ENCODE assay signal across 30 mouse cellular contexts in genomic region chr16:92267861-92268260, GRCm38 (mm10). TPM values are rescaled to one million over a fixed set of nuclear protein-coding genes. Genes with fewer than 3 reads are reported as not detected.
DNase-seq lines count a peak whose midpoint lies in the region.
"Had no signal": no experiment of that assay in that cellular context is flagged by ENCODE, and none has a peak within 500 bp of the region (broad histone marks: within the 10 kb centered on the region; RNA-seq: fewer than 3 reads in every experiment).

No protein-coding gene starts in this region.

- H3K4me3 ChIP-seq in limb, embryonic 10.5 days, result no peak overlapping the region
- H3K4me3 ChIP-seq: embryonic facial prominence, embryonic 10.5 days; hindbrain, embryonic 12.5 days; liver, embryonic 13.5 days; midbrain, embryonic 10.5 days; neural tube, embryonic 15.5 days had no signal

- H3K36me3 ChIP-seq in limb, embryonic 10.5 days, result no peaks in the 10 kb centered on the region
- H3K36me3 ChIP-seq: embryonic facial prominence, embryonic 10.5 days; hindbrain, embryonic 12.5 days; liver, embryonic 13.5 days; midbrain, embryonic 10.5 days; neural tube, embryonic 15.5 days had no signal

- H3K27me3 ChIP-seq in limb, embryonic 10.5 days (ENCODE audit: low read depth, poor library complexity, severe bottlenecking), result no peaks in the 10 kb centered on the region
- H3K27me3 ChIP-seq: hindbrain, embryonic 12.5 days; neural tube, embryonic 15.5 days had no signal

- H3K9me3 ChIP-seq in limb, embryonic 10.5 days (replicated peaks), result no peaks in the 10 kb centered on the region
- H3K9me3 ChIP-seq: embryonic facial prominence, embryonic 10.5 days; hindbrain, embryonic 12.5 days; liver, embryonic 13.5 days; midbrain, embryonic 10.5 days; neural tube, embryonic 15.5 days had no signal

- intact Hi-C loops in left cerebral cortex, postnatal 10 days (cut with DNase I), result no loop called here

- no peak overlapping the region for H3K27ac ChIP-seq in limb, embryonic 10.5 days
- H3K27ac ChIP-seq: embryonic facial prominence, embryonic 10.5 days; hindbrain, embryonic 12.5 days; liver, embryonic 13.5 days; midbrain, embryonic 10.5 days; neural tube, embryonic 15.5 days had no signal

- no peaks in the 10 kb centered on the region for H3K4me1 ChIP-seq in limb, embryonic 10.5 days
- H3K4me1 ChIP-seq: embryonic facial prominence, embryonic 10.5 days; hindbrain, embryonic 12.5 days; liver, embryonic 13.5 days; midbrain, embryonic 10.5 days; neural tube, embryonic 15.5 days had no signal

- 85% methylated on average over 12 of the region's 12 CpGs for WGBS in limb, embryonic 10.5 days

- DNase-seq in adipocyte (ENCODE audit: low spot score), result peak; percentile 46
- peak; percentile 82 to 90 for DNase-seq in lung, adult 18-20 months
- peak; percentile 73 for DNase-seq in lung, postnatal 10 days
- peak; percentile 65 for DNase-seq in yolk sac, embryonic 10.5 days (ENCODE audit: low spot score)
- DNase-seq in limb, embryonic 10.5 days (ENCODE audit: low spot score), result no peak
- no peak for DNase-seq in left cerebral cortex, postnatal 10 days (ENCODE audit: extremely low spot score in 1 of 2, low spot score in 2 of 2)
- no peak for DNase-seq in layer of hippocampus, postnatal 25 days (ENCODE audit: extremely low spot score in 1 of 2, low spot score in 1 of 2)
- DNase-seq: cerebellum, adult 11 months; cerebellum, adult 9-11 months; forebrain, postnatal 0 days; gastrocnemius, postnatal 25 days; kidney, postnatal 10 days; layer of hippocampus, postnatal 36 days; liver, embryonic 13.5 days had no signal

RNA-seq across cellular contexts. Expression of gene Kcne2, which starts 24.3 kb away (rescaled TPM):
- 0.18 TPM in 1 of 2 replicates, not detected in the other for polyA plus RNA-seq in limb, embryonic 10.5 days (2016; fragmentation: Nextera tagmentation; extraction: Ambion mirVana)
- total RNA-seq in left cerebral cortex, postnatal 10 days (2021), result under 1 TPM; 0.21 to 0.34 TPM
- under 1 TPM; 0.38 to 0.42 TPM for total RNA-seq in layer of hippocampus, postnatal 25 days (2021)
- total RNA-seq: adrenal gland, postnatal 4 days; gastrocnemius, postnatal 25 days; heart, adult 8-10 months; heart, postnatal 25 days; MEL had no signal
- polyA plus RNA-seq: C2C12; small intestine, adult 2 months had no signal

RNA-seq across cellular contexts. Expression of gene Smim11, which starts 33.2 kb away (rescaled TPM):
- 112 and 114 TPM in 2 replicates for polyA plus RNA-seq in limb, embryonic 10.5 days (2016; fragmentation: Nextera tagmentation; extraction: Ambion mirVana)
- 10 to 100 TPM; 13.3 to 13.6 TPM for total RNA-seq in left cerebral cortex, postnatal 10 days (2021)
- total RNA-seq in layer of hippocampus, postnatal 25 days (2021), result 10 to 100 TPM; 19.3 to 21.4 TPM

RNA-seq across cellular contexts. Expression of gene Fam243, which starts 53.4 kb away (rescaled TPM):
- polyA plus RNA-seq in limb, embryonic 10.5 days (2016; fragmentation: Nextera tagmentation; extraction: Ambion mirVana), result 0.13 TPM in 1 of 2 replicates, not detected in the other
- not detected for total RNA-seq in left cerebral cortex, postnatal 10 days (2021)
- not detected for total RNA-seq in layer of hippocampus, postnatal 25 days (2021)
- total RNA-seq: forebrain, postnatal 0 days; gastrocnemius, postnatal 25 days; layer of hippocampus, postnatal 36 days; left cerebral cortex, postnatal 25 days; MEL had no signal
- polyA plus RNA-seq: C2C12; cortical plate, adult 2 months; embryonic facial prominence, embryonic 10.5 days; forebrain, embryonic 11.5 days; forebrain, postnatal 0 days; heart, embryonic 14.5 days; intestine, postnatal 0 days; limb, embryonic 14.5 days; liver, embryonic 13.5 days; neural tube, embryonic 15.5 days; small intestine, adult 2 months had no signal

Comparison
In these comparisons a context has a peak if more than half of its experiments do, and no peak if none do; other contexts are left out.
1. DNase-seq: peak in adipocyte (single experiment), lung, adult 18-20 months (2 of 2), lung, postnatal 10 days (single experiment) and yolk sac, embryonic 10.5 days (single experiment); none in limb, embryonic 10.5 days (single experiment), left cerebral cortex, postnatal 10 days (0 of 2) and layer of hippocampus, postnatal 25 days (0 of 2).